Mouse (Mus musculus): ENCODE results near the gene Camta1. TPM values are rescaled to one million over a fixed set of nuclear protein-coding genes. Genes with fewer than 3 reads are reported as not detected.
A peak's percentile ranks its signal among the peaks of the same experiment; 100 is the strongest.

The Camta1 gene
- polyA plus RNA-seq, 1 experiment from 2014 or later = 115 TPM

- Histone ChIP-seq H3K4me2 (ENCODE audit: low read length) (no peak overlapping the region), H3K9me3 (replicated peaks; ENCODE audit: low read length) (no peaks in the 10 kb centered on the region), H3K36me3 (ENCODE audit: insufficient read depth, low read length) (no peaks in the 10 kb centered on the region), H3K4me3 (replicated peaks; ENCODE audit: low read depth, low read length) (no peak overlapping the region), H3K9ac (ENCODE audit: low read depth, low read length) (no peak overlapping the region), H3K4me1 (replicated peaks; ENCODE audit: insufficient read depth, low read length) (no peaks in the 10 kb centered on the region), H3K27me3 (ENCODE audit: insufficient read depth, low read length) (no peaks in the 10 kb centered on the region), H3K27ac (no peak overlapping the region)
- ATAC-seq (replicated peaks; ENCODE audit: low FRiP score, low read depth) (no peak), DNase-seq (ENCODE audit: low spot score) (no peak)
- no peak for TF ChIP-seq CTCF (IDR thresholded peaks at IDR 0.05; ENCODE audit: low read depth)
- WGBS = 98% methylated on average over 2 of the region's 2 CpGs
These were observed 150.3 kb downstream of the Camta1 start for GRCm38 (mm10) chr4:151711406-151711805.

GRCm38 (mm10) chr4:151710522-151710921, 151.2 kb downstream of the Camta1 start:
- WGBS = 17% methylated on average over 7 of the region's 7 CpGs
- ATAC-seq (replicated peaks; ENCODE audit: low FRiP score, low read depth) (no peak; the same call in 1 of the 2 replicates), DNase-seq (ENCODE audit: low spot score) (peak; percentile 67)
- Histone ChIP-seq H3K36me3 (ENCODE audit: insufficient read depth, low read length) (no peaks in the 10 kb centered on the region), H3K27ac (no peak overlapping the region), H3K4me1 (replicated peaks; ENCODE audit: insufficient read depth, low read length) (no peaks in the 10 kb centered on the region), H3K4me3 (replicated peaks; ENCODE audit: low read depth, low read length) (no peak overlapping the region), H3K4me2 (ENCODE audit: low read length) (no peak overlapping the region), H3K9ac (ENCODE audit: low read depth, low read length) (no peak overlapping the region), H3K9me3 (replicated peaks; ENCODE audit: low read length) (no peaks in the 10 kb centered on the region), H3K27me3 (ENCODE audit: insufficient read depth, low read length) (no peaks in the 10 kb centered on the region)
- no peak for TF ChIP-seq CTCF (IDR thresholded peaks at IDR 0.05; ENCODE audit: low read depth)

- no peaks in the 10 kb centered on the region for H3K4me1 ChIP-seq (replicated peaks; ENCODE audit: insufficient read depth, low read length)
- H3K36me3 ChIP-seq (ENCODE audit: insufficient read depth, low read length) = no peaks in the 10 kb centered on the region
- H3K4me2 ChIP-seq (ENCODE audit: low read length) = no peak overlapping the region
- TF ChIP-seq CTCF (IDR thresholded peaks at IDR 0.05; ENCODE audit: low read depth) = no peak
- no peaks in the 10 kb centered on the region for H3K27me3 ChIP-seq (ENCODE audit: insufficient read depth, low read length)
- DNase-seq (ENCODE audit: low spot score) (no peak), ATAC-seq (replicated peaks; ENCODE audit: low FRiP score, low read depth) (no peak)
- 74% methylated on average over 8 of the region's 8 CpGs for WGBS
- no peaks in the 10 kb centered on the region for H3K9me3 ChIP-seq (replicated peaks; ENCODE audit: low read length)
- no peak overlapping the region for H3K9ac ChIP-seq (ENCODE audit: low read depth, low read length)
- H3K27ac ChIP-seq = no peak overlapping the region
- H3K4me3 ChIP-seq (replicated peaks; ENCODE audit: low read depth, low read length) = no peak overlapping the region
These were observed 152.4 kb downstream of the Camta1 start for GRCm38 (mm10) chr4:151709269-151709668.

- H3K9ac ChIP-seq (ENCODE audit: low read depth, low read length) = no peak overlapping the region
- DNase-seq (ENCODE audit: low spot score) (no peak), ATAC-seq (replicated peaks; ENCODE audit: low FRiP score, low read depth) (no peak)
- no peak overlapping the region for H3K4me3 ChIP-seq (replicated peaks; ENCODE audit: low read depth, low read length)
- WGBS = 70% methylated on average over 14 of the region's 14 CpGs
- H3K36me3 ChIP-seq (ENCODE audit: insufficient read depth, low read length) = no peaks in the 10 kb centered on the region
- no peak overlapping the region for H3K27ac ChIP-seq
- H3K9me3 ChIP-seq (replicated peaks; ENCODE audit: low read length) = no peaks in the 10 kb centered on the region
- no peaks in the 10 kb centered on the region for H3K27me3 ChIP-seq (ENCODE audit: insufficient read depth, low read length)
- no peaks in the 10 kb centered on the region for H3K4me1 ChIP-seq (replicated peaks; ENCODE audit: insufficient read depth, low read length)
- TF ChIP-seq CTCF (IDR thresholded peaks at IDR 0.05; ENCODE audit: low read depth) = no peak
- no peak overlapping the region for H3K4me2 ChIP-seq (ENCODE audit: low read length)
These were observed 158.5 kb downstream of the Camta1 start for GRCm38 (mm10) chr4:151703069-151703735.

GRCm38 (mm10) chr4:151702463-151702862, 159.2 kb downstream of the Camta1 start:
- no peak for ATAC-seq (replicated peaks; ENCODE audit: low FRiP score, low read depth)
- H3K27me3 ChIP-seq (ENCODE audit: insufficient read depth, low read length) = no peaks in the 10 kb centered on the region
- no peak for TF ChIP-seq CTCF (IDR thresholded peaks at IDR 0.05; ENCODE audit: low read depth)
- H3K4me1 ChIP-seq (replicated peaks; ENCODE audit: insufficient read depth, low read length) = no peaks in the 10 kb centered on the region
- 91% methylated on average over 11 of the region's 11 CpGs for WGBS
- H3K27ac ChIP-seq = no peak overlapping the region
- H3K4me3 ChIP-seq (replicated peaks; ENCODE audit: low read depth, low read length) = no peak overlapping the region
- no peaks in the 10 kb centered on the region for H3K36me3 ChIP-seq (ENCODE audit: insufficient read depth, low read length)
- H3K9me3 ChIP-seq (replicated peaks; ENCODE audit: low read length) = no peaks in the 10 kb centered on the region
- H3K4me2 ChIP-seq (ENCODE audit: low read length) = no peak overlapping the region
- no peak overlapping the region for H3K9ac ChIP-seq (ENCODE audit: low read depth, low read length)
- DNase-seq (ENCODE audit: low spot score) = no peak

- ATAC-seq (replicated peaks; ENCODE audit: low FRiP score, low read depth) = no peak
- no peak overlapping the region for H3K4me3 ChIP-seq (replicated peaks; ENCODE audit: low read depth, low read length)
- no peaks in the 10 kb centered on the region for H3K4me1 ChIP-seq (replicated peaks; ENCODE audit: insufficient read depth, low read length)
- H3K9ac ChIP-seq (ENCODE audit: low read depth, low read length) = no peak overlapping the region
- WGBS = 60% methylated on average over 11 of the region's 11 CpGs
- H3K27me3 ChIP-seq (ENCODE audit: insufficient read depth, low read length) = no peaks in the 10 kb centered on the region
- TF ChIP-seq CTCF (IDR thresholded peaks at IDR 0.05; ENCODE audit: low read depth) = no peak
- no peak for DNase-seq (ENCODE audit: low spot score)
- H3K36me3 ChIP-seq (ENCODE audit: insufficient read depth, low read length) = no peaks in the 10 kb centered on the region
- H3K4me2 ChIP-seq (ENCODE audit: low read length) = no peak overlapping the region
- no peaks in the 10 kb centered on the region for H3K9me3 ChIP-seq (replicated peaks; ENCODE audit: low read length)
- no peak overlapping the region for H3K27ac ChIP-seq
These were observed 165.7 kb downstream of the Camta1 start for GRCm38 (mm10) chr4:151695984-151696383.

GRCm38 (mm10) chr4:151694531-151694930, 167.1 kb downstream of the Camta1 start:
- WGBS = 83% methylated on average over 7 of the region's 7 CpGs
- no peaks in the 10 kb centered on the region for H3K9me3 ChIP-seq (replicated peaks; ENCODE audit: low read length)
- H3K4me3 ChIP-seq (replicated peaks; ENCODE audit: low read depth, low read length) = no peak overlapping the region
- ATAC-seq (replicated peaks; ENCODE audit: low FRiP score, low read depth) (no peak), DNase-seq (ENCODE audit: low spot score) (no peak)
- no peaks in the 10 kb centered on the region for H3K27me3 ChIP-seq (ENCODE audit: insufficient read depth, low read length)
- no peak overlapping the region for H3K4me2 ChIP-seq (ENCODE audit: low read length)
- H3K4me1 ChIP-seq (replicated peaks; ENCODE audit: insufficient read depth, low read length) = no peaks in the 10 kb centered on the region
- no peak overlapping the region for H3K9ac ChIP-seq (ENCODE audit: low read depth, low read length)
- H3K36me3 ChIP-seq (ENCODE audit: insufficient read depth, low read length) = no peaks in the 10 kb centered on the region
- H3K27ac ChIP-seq = no peak overlapping the region
- no peak for TF ChIP-seq CTCF (IDR thresholded peaks at IDR 0.05; ENCODE audit: low read depth)
